Mouse (Mus musculus) liver, embryonic 16.5 days (tissue): ENCODE results near the gene Lamtor3. TPM values are rescaled to one million over a fixed set of nuclear protein-coding genes. Genes with fewer than 3 reads are reported as not detected.

Source experiments
- ATAC-seq: fragments of 200-750 bp; cut with Nextera tagmentation; 2 replicates; pipeline ENCODE4 v1.8.0; 2017; ENCODE audit warnings: low read depth, mild to moderate bottlenecking, moderate number of reproducible peaks, moderate library complexity
- H3K27ac ChIP-seq: fragments of 300-500 bp; sonication (generic); 2 replicates; pipeline ENCODE4 v1.5.1; 2014; ENCODE audit warnings: mild to moderate bottlenecking, low read length
- H3K27me3 ChIP-seq: fragments of 300-500 bp; sonication (generic); 2 replicates; pipeline ENCODE4 v1.6.1; 2014; ENCODE audit warnings: low read depth, low read length, mixed read lengths; ENCODE audit not compliant: control insufficient read depth, insufficient read depth
- H3K36me3 ChIP-seq: fragments of 300-500 bp; sonication (generic); 2 replicates; pipeline ENCODE4 v1.6.1; 2014; ENCODE audit warnings: mild to moderate bottlenecking; ENCODE audit not compliant: control insufficient read depth, insufficient read depth
- H3K4me1 ChIP-seq: fragments of 300-500 bp; sonication (generic); 2 replicates; pipeline ENCODE4 v1.6.1; 2014; ENCODE audit warnings: low read depth, low read length, mixed read lengths; ENCODE audit not compliant: control insufficient read depth
- H3K4me2 ChIP-seq: fragments of 300-500 bp; sonication (generic); 2 replicates; pipeline ENCODE4 v1.6.1; 2014; ENCODE audit warnings: low read depth, low read length, mixed read lengths
- H3K4me3 ChIP-seq: fragments of 300-500 bp; sonication (generic); 2 replicates; pipeline ENCODE4 v1.5.1; 2014; ENCODE audit warnings: low read depth, mild to moderate bottlenecking, low read length
- H3K9ac ChIP-seq: fragments of 300-500 bp; sonication (generic); 2 replicates; pipeline ENCODE4 v1.6.1; 2014; ENCODE audit warnings: low read depth, low read length
- H3K9me3 ChIP-seq: fragments of 300-500 bp; sonication (generic); replicated peaks from 2 replicates; pipeline ENCODE4 v1.6.1; 2016; ENCODE audit warnings: low read length; ENCODE audit not compliant: control insufficient read depth
- WGBS: fragments of 180-500 bp; shearing (Covaris S2); extraction: QIAGEN DNeasy Blood & Tissue Kit; methylation state at CpG from one replicate; pipeline ENCODE4 v1.1.7; 2014; ENCODE audit not compliant: insufficient replicate concordance; 5-methylcytosine and 5-hydroxymethylcytosine counted together
- polyA plus RNA-seq: library from polyadenylated mRNA; unstranded; fragments of >200 nt; fragmentation: Nextera tagmentation; extraction: Ambion mirVana; gene quantifications from 2 replicates; pipeline ENCODE4 v1.2.1, GENCODE M21; 2015

Gene Lamtor3
- polyA plus RNA-seq, result 48.2 and 50.2 TPM in 2 replicates

DNA sequence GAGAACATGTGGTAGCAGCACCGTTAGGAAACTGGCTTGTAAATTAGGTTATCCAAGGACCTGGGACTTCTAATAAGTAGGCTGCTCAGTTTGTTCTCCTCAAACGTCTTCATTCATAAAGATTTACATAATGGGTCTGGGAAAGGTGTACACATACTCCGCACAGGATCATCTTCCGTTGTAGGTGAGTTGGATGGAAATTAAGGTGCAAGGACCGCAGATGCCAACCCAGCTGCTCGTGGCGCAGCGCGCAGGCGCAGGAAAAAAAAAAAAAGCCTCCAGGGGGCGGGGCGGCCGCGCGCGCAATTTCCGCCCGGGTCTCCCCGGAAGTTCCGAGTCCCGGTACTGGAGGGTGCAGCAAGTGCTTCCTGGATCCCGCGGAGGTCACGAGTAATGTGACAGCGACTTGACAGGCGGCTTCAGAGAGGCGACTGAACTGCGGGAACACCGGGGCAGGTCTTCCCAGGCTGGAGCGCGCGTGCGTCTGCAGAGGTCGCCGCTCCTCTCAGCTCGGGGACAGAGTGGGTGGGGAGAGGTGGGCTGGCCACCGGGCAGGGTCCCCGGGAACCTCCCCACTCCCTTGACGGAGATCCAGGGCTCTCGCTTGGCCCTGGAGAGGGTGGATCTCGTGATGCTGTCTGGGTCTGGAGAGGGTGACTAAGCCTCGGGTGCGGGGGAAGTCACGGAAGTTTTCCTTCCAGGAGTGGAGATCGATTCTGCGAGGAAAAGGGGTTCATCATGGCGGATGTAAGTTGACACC lies at the start of gene Lamtor3:
Gene Lamtor3 (plus strand): TSS at position 335 of the 760 bp plus-strand sequence.
- peak within 1 kb of the TSS; percentile 91 for H3K4me2 ChIP-seq
- peaks cover 13% of the 10 kb centered on the region for H3K4me1 ChIP-seq
- peaks cover 6% of the 10 kb centered on the region; the same call in 1 of the 2 replicates for H3K36me3 ChIP-seq
- peak; percentile 93 for ATAC-seq
- no peaks in the 10 kb centered on the region for H3K9me3 ChIP-seq
- under 1% methylated on average over 47 of the region's 47 CpGs for WGBS
- H3K4me3 ChIP-seq, result peak within 1 kb of the TSS; percentile 98
- peak within 1 kb of the TSS; percentile 97 for H3K9ac ChIP-seq
- H3K27me3 ChIP-seq, result no peaks in the 10 kb centered on the region
- peak within 1 kb of the TSS; percentile 94 for H3K27ac ChIP-seq

DNA sequence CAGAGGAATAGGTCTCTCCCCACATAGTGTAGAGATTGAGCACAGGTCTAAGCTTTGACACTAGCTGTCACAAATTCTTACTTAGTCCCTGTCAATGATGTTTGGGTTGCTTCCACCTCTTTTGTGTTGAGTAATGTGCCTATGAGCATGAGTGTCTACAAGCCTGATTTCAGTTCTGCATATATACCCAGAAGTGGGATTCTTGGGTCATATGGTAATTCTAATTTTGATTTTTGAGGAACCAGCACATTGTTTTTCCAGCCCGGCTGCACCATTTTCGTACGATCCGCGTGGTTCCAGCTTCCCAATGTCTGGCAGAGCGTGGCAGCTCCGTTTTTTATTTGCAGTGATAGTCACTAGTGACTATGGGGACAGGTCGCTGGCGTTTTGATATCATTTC lies 48.9 kb upstream of the Lamtor3 start:
- Histone ChIP-seq H3K4me2 (0 out of 2 replicates have a peak overlapping the region, but pooled peaks have one; percentile 17), H3K9ac (no peak overlapping the region)
- 88% methylated on average over 9 of the region's 9 CpGs for WGBS

DNA sequence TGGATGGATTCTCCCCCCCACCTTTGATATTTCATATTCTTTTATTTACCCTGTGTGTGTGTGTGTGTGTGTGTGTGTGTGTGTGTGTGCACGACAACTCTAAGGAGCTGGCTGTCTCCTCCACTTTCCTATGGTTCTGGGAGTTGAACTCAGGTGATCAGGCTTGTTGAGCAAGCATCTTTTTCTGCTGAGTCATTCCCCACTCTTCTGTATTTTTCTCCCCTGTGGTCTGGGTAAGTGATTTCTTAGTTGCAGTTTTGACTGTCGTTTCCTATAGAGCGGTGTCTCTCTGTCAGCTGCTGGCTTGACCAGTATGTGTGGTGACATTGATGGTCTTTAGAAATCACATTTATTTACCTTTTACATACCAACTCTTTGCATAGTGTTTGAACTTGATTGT lies 39.0 kb upstream of the Lamtor3 start:
- Histone ChIP-seq H3K27ac (no peak overlapping the region), H3K36me3 (peaks cover 6% of the 10 kb centered on the region; the same call in 1 of the 2 replicates), H3K4me3 (no peak overlapping the region), H3K4me2 (no peak overlapping the region), H3K9ac (no peak overlapping the region), H3K27me3 (no peaks in the 10 kb centered on the region), H3K9me3 (no peaks in the 10 kb centered on the region), H3K4me1 (peaks cover 8% of the 10 kb centered on the region)
- 28% methylated on average over 3 of the region's 3 CpGs for WGBS
- peak; percentile 27; the same call in 1 of the 2 replicates for ATAC-seq

More for the DNA sequence above, 48.9 kb upstream of the Lamtor3 start:
- Histone ChIP-seq H3K9me3 (no peaks in the 10 kb centered on the region), H3K4me3 (no peak overlapping the region), H3K27ac (no peak overlapping the region), H3K36me3 (peaks cover 9% of the 10 kb centered on the region), H3K4me1 (peaks cover 12% of the 10 kb centered on the region), H3K27me3 (no peaks in the 10 kb centered on the region)
- ATAC-seq, result no peak

DNA sequence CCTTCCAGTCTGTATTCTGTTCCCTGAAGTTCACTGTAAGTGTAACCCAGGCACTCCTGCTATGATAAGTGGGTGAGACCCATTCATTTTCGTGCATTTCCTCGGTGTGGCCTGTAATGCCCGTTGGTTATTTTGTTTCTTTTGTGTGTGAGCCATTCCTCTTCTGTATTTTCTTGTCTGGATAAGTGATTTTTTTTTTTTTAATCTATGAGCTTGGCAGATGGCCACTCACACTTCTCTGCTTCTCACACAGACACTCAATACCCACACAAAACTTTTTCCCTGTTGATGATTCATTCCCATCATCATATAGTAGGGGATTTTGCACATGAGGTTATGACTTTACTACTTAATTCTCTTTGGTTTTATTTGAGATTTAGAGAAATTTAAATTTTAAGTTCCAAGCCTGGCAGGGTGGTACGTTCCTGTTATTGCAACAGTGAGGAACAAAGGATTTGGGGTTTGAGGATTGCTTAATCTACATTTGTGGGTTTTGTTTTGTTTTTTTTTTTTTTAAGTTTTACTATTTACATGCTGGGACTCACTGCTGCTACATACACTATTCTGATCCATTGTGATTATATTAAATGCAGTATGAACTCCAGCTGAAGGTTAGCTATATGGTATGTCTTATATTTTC lies 38.1 kb upstream of the Lamtor3 start:
- Histone ChIP-seq H3K27ac (no peak overlapping the region; the same call in 1 of the 2 replicates), H3K4me2 (no peak overlapping the region), H3K9ac (no peak overlapping the region), H3K36me3 (peaks cover 6% of the 10 kb centered on the region; the same call in 1 of the 2 replicates), H3K9me3 (no peaks in the 10 kb centered on the region), H3K27me3 (no peaks in the 10 kb centered on the region), H3K4me1 (peaks cover 8% of the 10 kb centered on the region), H3K4me3 (no peak overlapping the region)
- ATAC-seq, result no peak
- 60% methylated on average over 4 of the region's 4 CpGs for WGBS

DNA sequence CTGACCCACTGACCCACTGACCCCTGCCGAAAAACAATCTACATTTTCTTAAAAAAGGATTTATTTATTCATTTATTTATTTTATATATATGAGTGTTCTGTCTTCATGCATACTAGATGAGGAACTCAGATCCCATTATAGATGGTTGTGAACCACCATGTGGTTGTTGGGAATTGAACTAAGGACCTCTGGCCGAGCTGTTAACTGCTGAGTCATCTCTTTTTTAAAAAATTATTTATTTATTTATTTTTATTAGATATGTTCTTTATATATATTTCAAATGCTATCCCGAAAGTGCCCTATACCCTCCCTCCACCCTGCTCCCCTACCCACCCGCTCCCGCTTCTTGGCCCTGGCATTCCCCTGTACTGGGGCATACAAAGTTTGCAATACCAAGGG lies 37.2 kb upstream of the Lamtor3 start:
- no peak for ATAC-seq
- no peak overlapping the region for H3K4me3 ChIP-seq
- no peak overlapping the region for H3K9ac ChIP-seq
- H3K4me1 ChIP-seq, result peaks cover 8% of the 10 kb centered on the region
- H3K9me3 ChIP-seq, result no peaks in the 10 kb centered on the region
- WGBS, result 79% methylated on average over 5 of the region's 5 CpGs
- no peak overlapping the region for H3K27ac ChIP-seq
- H3K4me2 ChIP-seq, result no peak overlapping the region
- peaks cover 6% of the 10 kb centered on the region; the same call in 1 of the 2 replicates for H3K36me3 ChIP-seq
- H3K27me3 ChIP-seq, result no peaks in the 10 kb centered on the region

DNA sequence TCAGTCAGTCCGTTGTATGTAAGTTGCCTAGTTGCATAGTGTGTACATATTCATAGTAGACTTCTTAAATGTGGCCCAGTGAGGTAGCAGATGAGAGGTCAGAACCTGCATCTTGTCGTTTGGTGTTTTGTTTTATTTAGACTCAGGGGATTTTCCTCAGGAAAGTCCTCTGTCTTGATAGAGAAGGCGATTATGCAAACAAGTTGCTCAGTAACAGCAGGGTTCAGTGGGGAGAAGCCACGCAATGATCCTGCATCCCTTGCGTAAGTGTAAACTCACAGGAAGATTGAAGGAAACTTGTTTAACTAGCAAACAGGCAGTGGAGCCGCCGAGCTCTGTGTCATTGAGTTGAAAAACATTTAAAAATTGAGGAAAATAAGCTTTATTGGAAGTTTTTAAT lies 30.3 kb upstream of the Lamtor3 start:
- H3K4me2 ChIP-seq, result no peak overlapping the region
- H3K36me3 ChIP-seq, result no peaks in the 10 kb centered on the region; the same call in 1 of the 2 replicates
- no peak overlapping the region for H3K27ac ChIP-seq
- H3K9ac ChIP-seq, result no peak overlapping the region
- no peaks in the 10 kb centered on the region; the same call in none of the 2 replicates for H3K4me1 ChIP-seq
- H3K27me3 ChIP-seq, result no peaks in the 10 kb centered on the region
- no peak overlapping the region for H3K4me3 ChIP-seq
- no peaks in the 10 kb centered on the region for H3K9me3 ChIP-seq
- WGBS, result 58% methylated on average over 7 of the region's 7 CpGs
- ATAC-seq, result no peak

DNA sequence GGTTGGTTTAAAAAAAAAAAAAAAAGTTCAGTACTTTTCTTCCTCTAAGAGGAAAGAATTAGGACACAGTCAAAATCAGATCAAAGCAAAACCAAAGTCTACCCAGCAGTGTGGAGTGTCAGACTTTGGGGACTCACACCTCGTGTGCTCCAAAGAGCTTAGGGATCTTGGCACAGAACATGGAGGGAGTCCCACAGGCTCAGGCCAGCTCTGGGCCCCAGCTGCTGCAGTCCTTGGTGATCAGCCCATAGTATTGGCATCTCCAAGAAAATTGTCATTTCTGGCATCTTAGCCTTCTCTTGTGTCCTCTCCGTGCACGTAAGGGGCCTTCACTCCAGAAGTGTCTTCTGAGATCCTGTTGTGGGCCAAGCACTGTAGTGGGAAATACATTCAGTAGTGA lies 27.2 kb upstream of the Lamtor3 start:
- Histone ChIP-seq H3K4me1 (no peaks in the 10 kb centered on the region; the same call in none of the 2 replicates), H3K4me2 (no peak overlapping the region), H3K9ac (no peak overlapping the region), H3K4me3 (no peak overlapping the region), H3K36me3 (no peaks in the 10 kb centered on the region; the same call in 1 of the 2 replicates), H3K27ac (no peak overlapping the region), H3K9me3 (no peaks in the 10 kb centered on the region), H3K27me3 (no peaks in the 10 kb centered on the region)
- ATAC-seq, result no peak
- WGBS, result 69% methylated on average over 3 of the region's 3 CpGs

DNA sequence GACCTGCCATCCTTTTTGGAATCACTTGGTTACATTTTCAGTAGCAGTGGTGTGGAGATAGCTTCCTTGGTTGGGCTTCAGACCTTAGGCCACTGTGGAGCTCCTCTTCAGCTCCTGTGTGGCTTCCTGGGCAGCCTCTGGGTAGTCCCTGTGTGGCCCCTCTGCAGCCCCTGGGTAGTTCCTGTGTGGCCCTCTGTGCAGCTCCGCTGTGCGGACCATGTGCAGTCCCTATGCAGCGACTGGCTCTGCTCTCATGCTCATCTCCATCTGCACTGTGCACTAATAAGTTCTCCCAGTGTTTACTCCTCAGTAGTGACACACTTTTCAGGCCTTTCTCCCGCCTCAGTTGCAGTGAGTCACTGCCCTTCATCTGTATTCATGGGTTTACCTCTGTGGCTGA lies 26.2 kb upstream of the Lamtor3 start:
- 77% methylated on average over 4 of the region's 4 CpGs for WGBS
- Histone ChIP-seq H3K4me1 (no peaks in the 10 kb centered on the region; the same call in none of the 2 replicates), H3K4me3 (no peak overlapping the region), H3K27me3 (no peaks in the 10 kb centered on the region), H3K27ac (no peak overlapping the region), H3K36me3 (no peaks in the 10 kb centered on the region; the same call in 1 of the 2 replicates), H3K9ac (no peak overlapping the region), H3K4me2 (no peak overlapping the region), H3K9me3 (no peaks in the 10 kb centered on the region)
- ATAC-seq, result no peak

DNA sequence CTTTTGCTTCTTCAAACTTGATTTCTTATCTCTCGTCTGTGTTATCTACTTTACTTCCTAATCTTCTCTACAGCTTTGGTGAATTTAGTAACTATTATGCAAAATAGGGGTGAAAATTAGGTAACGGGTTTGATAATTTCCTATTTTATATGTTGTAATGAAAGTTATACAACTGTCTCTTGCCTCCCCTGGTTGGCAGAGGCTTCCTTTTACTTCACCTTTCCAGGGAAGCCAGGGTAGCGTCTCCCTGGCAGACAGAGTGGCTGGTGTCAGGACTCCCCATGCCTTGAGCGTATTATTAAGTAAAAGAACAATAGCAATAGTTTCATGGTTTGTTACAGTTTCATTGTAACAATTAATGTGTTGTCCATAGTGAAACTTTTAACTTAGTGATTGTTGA lies 24.5 kb upstream of the Lamtor3 start:
- ATAC-seq, result no peak
- Histone ChIP-seq H3K9me3 (no peaks in the 10 kb centered on the region), H3K4me3 (no peak overlapping the region)

More for the DNA sequence above, 24.5 kb upstream of the Lamtor3 start:
- no peak overlapping the region for H3K4me2 ChIP-seq
- 65% methylated on average over 4 of the region's 4 CpGs for WGBS
- H3K27ac ChIP-seq, result no peak overlapping the region
- H3K36me3 ChIP-seq, result no peaks in the 10 kb centered on the region; the same call in 1 of the 2 replicates
- no peaks in the 10 kb centered on the region for H3K27me3 ChIP-seq
- no peak overlapping the region for H3K9ac ChIP-seq
- no peaks in the 10 kb centered on the region; the same call in 1 of the 2 replicates for H3K4me1 ChIP-seq
